Mouse (Mus musculus) thymus, adult 2 months (tissue): ENCODE results near the gene Zc3hav1. TPM values are rescaled to one million over a fixed set of nuclear protein-coding genes. Genes with fewer than 3 reads are reported as not detected.

Source experiments
- DNase-seq: peaks from one replicate; pipeline ENCODE4 v3.0.0; 2021
- H3K27ac ChIP-seq: fragments of 200-500 bp; 2 replicates; pipeline ENCODE4 v1.5.1; 2012; ENCODE audit warnings: low read length, control low read depth; ENCODE audit not compliant: control insufficient read depth, insufficient read depth
- H3K27me3 ChIP-seq: fragments of 200-500 bp; 2 replicates; pipeline ENCODE4 v1.6.1; 2012; ENCODE audit warnings: mild to moderate bottlenecking, low read length, moderate library complexity, mixed read lengths; ENCODE audit not compliant: control insufficient read depth, insufficient read depth
- H3K36me3 ChIP-seq: fragments of 200-500 bp; 2 replicates; pipeline ENCODE4 v1.6.1; 2012; ENCODE audit warnings: mild to moderate bottlenecking, low read length, moderate library complexity; ENCODE audit not compliant: control insufficient read depth, insufficient read depth
- H3K4me1 ChIP-seq: fragments of 200-500 bp; replicated peaks from 2 replicates; pipeline ENCODE4 v1.6.1; 2012; ENCODE audit warnings: low read length; ENCODE audit not compliant: control insufficient read depth, insufficient read depth
- H3K4me3 ChIP-seq: fragments of 200-500 bp; 2 replicates; pipeline ENCODE4 v1.5.1; 2012; ENCODE audit warnings: mild to moderate bottlenecking, low read length, control low read depth, moderate library complexity; ENCODE audit not compliant: control insufficient read depth, insufficient read depth
- CTCF ChIP-seq: fragments of 200-500 bp; IDR thresholded peaks from 2 replicates; pipeline ENCODE4 v1.5.1; 2012; ENCODE audit warnings: mild to moderate bottlenecking, control low read depth, low read length, moderate library complexity, borderline replicate concordance; ENCODE audit not compliant: control insufficient read depth, poor library complexity, insufficient read depth; ENCODE audit errors: extremely low read depth
- POLR2A ChIP-seq: fragments of 200-500 bp; IDR thresholded peaks from 2 replicates; pipeline ENCODE4 v1.6.1; 2012; ENCODE audit warnings: mild to moderate bottlenecking, low read length, control low read depth, moderate library complexity; ENCODE audit not compliant: control insufficient read depth, poor library complexity, insufficient read depth; ENCODE audit errors: extremely low read depth
- WGBS: fragments of 180-500 bp; shearing (Covaris S2); methylation state at CpG from one replicate; pipeline ENCODE4 v1.1.7; 2018; 5-methylcytosine and 5-hydroxymethylcytosine counted together
- polyA plus RNA-seq: library from polyadenylated mRNA; depleted of rRNA; stranded (reverse); fragments of >200 nt; gene quantifications from 2 replicates; pipeline ENCODE4 v1.2.3, GENCODE M21; 2012; rRNA removed

Zc3hav1 gene
- polyA plus RNA-seq, 1 experiment = 79.0 TPM

DNA sequence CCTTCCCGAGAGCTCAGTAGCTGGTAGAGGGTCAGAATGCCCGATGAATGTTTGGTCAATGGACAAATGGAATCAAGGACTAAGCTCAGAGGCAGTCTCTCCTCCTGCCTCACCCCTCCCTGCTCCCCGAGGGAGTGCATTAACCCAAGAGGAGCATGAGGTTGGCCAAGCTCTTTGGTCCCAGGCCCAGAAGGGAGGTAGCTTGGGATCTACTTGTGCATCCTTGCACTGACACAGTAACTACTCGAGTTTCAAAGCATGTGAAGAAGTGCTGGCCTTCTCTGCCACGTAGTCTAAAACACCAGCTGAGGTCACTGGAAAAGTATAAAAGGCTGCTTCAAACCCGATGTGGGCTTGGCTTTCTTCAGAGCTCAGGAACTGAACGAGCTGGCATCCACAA is 89.9 kb downstream of the Zc3hav1 start:
- Histone ChIP-seq H3K27me3 (no peaks in the 10 kb centered on the region), H3K4me3 (no peak overlapping the region), H3K27ac (no peak overlapping the region), H3K36me3 (no peaks in the 10 kb centered on the region), H3K4me1 (no peaks in the 10 kb centered on the region)
- TF ChIP-seq CTCF (no peak), POLR2A (no peak)
- no peak for DNase-seq
- 88% methylated on average over 7 of the region's 7 CpGs for WGBS

DNA sequence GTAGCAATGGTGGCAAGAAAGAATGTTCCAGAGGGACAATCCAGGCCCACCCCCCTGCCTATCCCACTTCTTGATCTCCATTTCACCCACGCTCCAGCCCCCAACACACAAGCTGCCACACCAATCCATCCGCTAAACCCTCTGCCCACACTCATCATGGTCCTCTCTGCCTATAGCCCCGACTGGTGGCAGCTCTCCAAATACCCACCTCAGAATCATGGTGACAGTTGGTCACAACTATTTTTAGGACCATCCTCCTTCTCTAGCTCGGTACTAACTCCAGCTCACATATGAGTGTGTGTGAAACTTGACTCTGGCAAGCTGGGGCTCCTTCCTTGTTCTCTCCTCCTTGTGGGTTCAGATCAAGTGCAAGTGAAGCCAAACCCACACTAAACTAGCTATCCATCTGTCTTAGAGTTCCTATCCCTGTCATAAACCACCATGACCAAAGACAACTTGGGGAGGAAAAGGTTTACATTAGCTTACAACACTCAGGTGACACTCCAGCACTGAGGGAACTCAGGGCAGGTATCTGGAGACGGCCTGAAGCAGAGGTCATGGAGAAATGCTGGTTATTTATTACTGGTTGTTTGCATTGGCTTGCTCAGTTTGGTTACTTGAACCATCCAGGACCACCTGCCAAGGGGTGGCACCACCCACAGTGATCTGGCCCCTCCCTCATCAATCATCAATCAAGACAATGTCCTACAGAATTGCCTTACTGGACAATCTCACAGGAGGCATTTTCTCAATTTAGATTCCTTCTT is 90.8 kb downstream of the Zc3hav1 start:
- 63% methylated on average over 5 of the region's 5 CpGs for WGBS
- Histone ChIP-seq H3K27me3 (no peaks in the 10 kb centered on the region), H3K4me3 (no peak overlapping the region), H3K4me1 (no peaks in the 10 kb centered on the region), H3K27ac (no peak overlapping the region), H3K36me3 (no peaks in the 10 kb centered on the region)
- no peak for DNase-seq
- TF ChIP-seq CTCF (no peak), POLR2A (no peak)

DNA sequence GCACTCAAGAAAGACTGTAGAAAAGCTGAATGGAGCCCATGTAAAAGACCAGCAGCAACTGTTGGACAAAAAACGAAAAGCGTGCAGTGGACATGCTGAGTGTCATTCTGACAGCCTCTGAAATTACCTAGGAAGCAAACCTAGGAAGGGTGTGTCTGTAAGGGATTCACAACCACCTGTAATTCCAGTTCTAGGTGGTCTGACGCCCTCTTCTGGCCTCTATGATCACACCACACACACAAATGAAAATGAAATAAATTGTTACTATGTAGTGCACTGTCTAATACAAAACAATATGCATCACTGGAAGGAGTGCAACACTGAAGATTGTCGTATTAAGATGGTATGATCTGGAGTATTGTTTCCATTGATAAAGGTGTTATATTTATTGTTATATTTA is 92.5 kb downstream of the Zc3hav1 start:
- H3K27me3 ChIP-seq = no peaks in the 10 kb centered on the region
- no peak for TF ChIP-seq POLR2A
- TF ChIP-seq CTCF = no peak
- WGBS = 91% methylated on average over 4 of the region's 4 CpGs

DNA sequence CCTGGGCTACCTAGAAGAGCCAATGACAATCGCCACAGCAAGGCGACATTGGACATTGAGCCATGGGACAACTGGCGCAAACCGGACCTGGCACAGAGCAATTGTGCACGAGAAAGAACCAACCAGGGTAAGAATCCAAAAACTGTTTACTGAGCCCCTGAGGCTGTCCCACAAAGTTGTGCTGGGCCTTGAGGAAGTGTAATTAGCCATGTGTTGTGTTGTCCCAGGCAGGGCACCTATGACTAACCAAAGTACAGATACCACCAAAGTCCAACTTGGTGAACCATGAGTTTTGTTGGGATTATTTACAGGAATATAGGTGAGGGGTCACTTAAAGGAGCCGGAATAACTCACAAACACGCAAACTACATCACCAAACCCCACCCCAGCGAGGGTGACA is 96.9 kb downstream of the Zc3hav1 start:
- Histone ChIP-seq H3K27ac (no peak overlapping the region), H3K36me3 (no peaks in the 10 kb centered on the region), H3K4me3 (no peak overlapping the region), H3K4me1 (peaks cover 11% of the 10 kb centered on the region; the same call in 1 of the 2 replicates), H3K27me3 (no peaks in the 10 kb centered on the region)
- 96% methylated on average over 8 of the region's 8 CpGs for WGBS
- no peak for TF ChIP-seq CTCF
- DNase-seq = no peak

More for the DNA sequence above, 92.5 kb downstream of the Zc3hav1 start:
- Histone ChIP-seq H3K36me3 (no peaks in the 10 kb centered on the region), H3K27ac (no peak overlapping the region), H3K4me3 (no peak overlapping the region), H3K4me1 (no peaks in the 10 kb centered on the region)
- no peak for DNase-seq

DNA sequence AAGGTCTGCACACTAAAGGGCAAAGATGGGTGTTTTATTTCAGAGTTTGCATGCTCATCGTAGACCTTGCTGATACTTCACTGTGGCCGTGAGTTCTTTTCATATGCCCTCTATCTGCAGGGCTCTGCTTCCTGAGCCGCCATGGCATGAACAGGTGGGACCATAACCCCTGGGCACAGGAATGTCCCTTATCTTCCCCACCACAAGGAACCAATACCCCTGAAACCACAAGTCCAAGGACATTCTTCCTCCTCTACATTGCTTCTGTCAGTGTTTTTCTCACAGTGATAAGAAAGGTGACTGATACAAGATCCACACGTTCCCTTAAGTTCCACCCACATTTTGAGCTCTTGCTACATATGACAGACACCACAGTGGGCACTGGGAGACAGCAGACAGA is 97.6 kb downstream of the Zc3hav1 start:
- WGBS = 90% methylated on average over 4 of the region's 4 CpGs
- Histone ChIP-seq H3K36me3 (no peaks in the 10 kb centered on the region), H3K27me3 (no peaks in the 10 kb centered on the region)

DNA sequence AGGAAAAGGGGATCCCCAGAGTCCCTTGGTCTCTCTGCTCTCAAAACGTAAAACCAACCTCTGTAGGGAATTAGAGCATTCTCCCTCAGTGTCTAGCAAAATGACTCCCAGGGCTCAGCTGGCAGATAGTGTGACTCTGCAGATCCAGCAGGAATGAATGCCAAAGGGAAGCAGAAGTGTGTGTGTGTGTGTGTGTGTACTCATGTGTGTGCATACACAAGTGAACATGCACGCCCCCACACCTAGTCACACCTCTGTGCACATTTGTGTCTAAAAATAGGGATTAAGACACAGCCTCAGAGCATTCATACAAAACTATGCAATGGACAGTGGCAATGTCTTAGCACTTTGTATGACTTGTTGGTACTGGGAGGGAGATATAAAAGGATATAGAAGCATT is 98.6 kb downstream of the Zc3hav1 start:
- DNase-seq = no peak
- H3K27me3 ChIP-seq = no peaks in the 10 kb centered on the region
- peaks cover 11% of the 10 kb centered on the region; the same call in 1 of the 2 replicates for H3K4me1 ChIP-seq
- H3K4me3 ChIP-seq = no peak overlapping the region
- 91% methylated on average over 2 of the region's 2 CpGs for WGBS
- TF ChIP-seq CTCF (no peak), POLR2A (no peak)
- H3K27ac ChIP-seq = no peak overlapping the region
- H3K36me3 ChIP-seq = no peaks in the 10 kb centered on the region

More for the DNA sequence above, 97.6 kb downstream of the Zc3hav1 start:
- no peak for DNase-seq
- no peak overlapping the region for H3K27ac ChIP-seq
- peaks cover 11% of the 10 kb centered on the region; the same call in 1 of the 2 replicates for H3K4me1 ChIP-seq
- no peak overlapping the region for H3K4me3 ChIP-seq
- TF ChIP-seq CTCF = no peak
- no peak for TF ChIP-seq POLR2A

Other genes starting within 250 kb of the Zc3hav1 start
- 0.38 TPM in 1 of 2 replicates, not detected in the other for gene Tmem213, start 245.3 kb downstream of the Zc3hav1 start, polyA plus RNA-seq
- gene Atp6v0a4, start 230.0 kb downstream of the Zc3hav1 start, polyA plus RNA-seq = 0.54 and 1.2 TPM in 2 replicates
- gene D630045J12Rik, start 100.6 kb downstream of the Zc3hav1 start, polyA plus RNA-seq = 0.82 and 1.4 TPM in 2 replicates
- gene Zc3hav1l, start 55.3 kb downstream of the Zc3hav1 start, polyA plus RNA-seq = 6.6 and 7.4 TPM in 2 replicates
- 0.44 and 0.62 TPM in 2 replicates for gene Ttc26, start 26.9 kb upstream of the Zc3hav1 start, polyA plus RNA-seq
- 16.2 and 16.6 TPM in 2 replicates for gene Ubn2, start 79.3 kb upstream of the Zc3hav1 start, polyA plus RNA-seq
- gene Fmc1, start 178.9 kb upstream of the Zc3hav1 start, polyA plus RNA-seq = 152 and 185 TPM in 2 replicates
- gene Luc7l2, start 196.7 kb upstream of the Zc3hav1 start, polyA plus RNA-seq = 48.5 and 64.3 TPM in 2 replicates